Mouse (Mus musculus) T-cell, adult 2 months (primary cell): ENCODE data around the gene Cadps.

Experiments
- DNase-seq: peaks from one replicate; pipeline ENCODE4 v3.0.0; 2022; ENCODE audit warnings: low spot score

Gene Cadps

DNA sequence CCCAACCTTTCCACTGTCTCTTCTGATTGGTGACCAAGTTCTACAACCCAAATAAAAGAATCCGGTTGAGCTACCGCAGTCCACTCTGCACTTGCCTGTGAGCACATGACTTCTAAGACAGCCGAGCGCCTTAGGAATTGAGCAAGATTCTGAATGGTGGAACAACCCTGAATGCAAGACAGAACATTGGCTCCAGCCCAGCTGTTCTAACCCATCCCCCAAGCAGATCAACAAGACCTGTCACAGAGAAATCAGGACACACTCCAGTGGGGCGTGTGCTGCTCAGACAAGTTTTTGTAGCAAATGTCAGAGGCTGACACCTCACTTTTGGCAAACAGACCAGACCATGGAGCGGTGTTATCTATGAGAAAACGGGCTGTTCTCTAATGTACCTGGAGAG lies 431.7 kb downstream of the Cadps start:
- DNase-seq = no peak

GRCm38 (mm10) chr14:12388806-12389436 lies 434.0 kb downstream of the Cadps start:
- no peak for DNase-seq

DNA sequence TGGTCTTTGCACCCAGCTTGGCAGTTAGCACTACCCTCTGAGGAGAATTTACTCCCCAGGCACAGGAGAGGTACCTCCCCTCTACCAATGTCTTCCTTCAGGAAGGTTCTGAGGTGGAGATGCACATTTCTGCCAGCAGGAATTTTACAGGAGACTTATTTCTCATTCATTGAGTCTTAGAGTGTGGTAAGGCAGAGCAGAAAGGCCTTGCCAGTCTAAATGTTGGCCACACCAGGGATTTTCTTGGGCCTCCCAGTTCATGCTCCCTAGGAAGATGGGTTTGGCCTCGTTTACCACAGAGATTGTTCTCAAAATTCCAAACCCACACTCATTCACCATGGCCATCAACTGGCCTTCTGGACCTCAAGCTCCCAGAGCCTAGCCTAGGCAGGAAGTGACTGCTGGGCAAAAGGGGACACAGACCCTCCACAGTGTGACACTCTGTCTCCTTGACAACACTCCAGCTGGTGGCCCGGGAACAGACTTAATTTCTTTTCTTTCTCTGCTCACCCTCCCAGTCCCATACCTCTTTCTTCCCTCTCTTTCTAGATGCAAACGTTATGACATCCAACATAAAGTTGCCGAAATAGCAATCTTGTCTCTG lies 434.6 kb downstream of the Cadps start:
- DNase-seq = no peak

GRCm38 (mm10) chr14:12387176-12387575 lies 435.7 kb downstream of the Cadps start:
- DNase-seq = no peak

GRCm38 (mm10) chr14:12377883-12378282 lies 445.0 kb downstream of the Cadps start:
- DNase-seq = no peak

DNA sequence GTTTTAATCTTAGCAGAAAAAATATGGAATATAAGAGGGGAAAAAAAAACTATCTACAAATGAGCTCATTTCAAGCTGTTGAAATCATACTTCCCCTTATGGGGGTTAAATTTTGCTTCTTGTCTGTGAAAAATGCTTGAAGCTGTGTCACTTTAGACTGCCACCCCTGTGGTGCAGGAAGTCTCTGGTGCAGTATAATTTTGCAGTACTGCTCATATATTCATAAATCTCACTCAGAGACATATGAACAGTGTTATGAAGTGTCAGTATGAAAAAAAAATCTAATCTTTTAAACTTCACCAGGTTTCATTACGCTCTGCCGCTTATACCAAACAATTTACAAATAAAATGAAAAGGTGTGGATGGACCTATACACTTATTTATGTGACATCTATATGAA lies 445.6 kb downstream of the Cadps start:
- DNase-seq = no peak

DNA sequence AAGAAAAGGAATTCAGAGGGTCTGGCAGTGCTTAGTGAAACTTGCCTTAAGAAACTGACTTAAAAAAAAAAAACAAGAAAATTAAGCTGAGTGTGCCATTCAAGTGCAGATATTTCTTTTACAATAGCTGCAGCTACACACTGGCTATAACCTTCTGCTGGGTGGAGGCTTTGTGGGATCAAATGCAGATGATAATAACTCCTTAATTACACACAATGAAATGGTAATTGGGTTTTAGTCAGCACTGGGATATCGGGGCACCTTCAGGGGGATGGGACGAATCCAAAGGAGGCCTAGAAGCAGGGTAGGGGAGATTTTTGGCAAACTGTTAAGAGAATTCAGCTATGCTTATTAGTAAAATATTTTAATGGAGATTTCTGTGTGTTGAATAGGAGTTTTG lies 447.4 kb downstream of the Cadps start:
- DNase-seq = no peak

GRCm38 (mm10) chr14:12350271-12350916 lies 472.5 kb downstream of the Cadps start:
- DNase-seq = no peak

DNA sequence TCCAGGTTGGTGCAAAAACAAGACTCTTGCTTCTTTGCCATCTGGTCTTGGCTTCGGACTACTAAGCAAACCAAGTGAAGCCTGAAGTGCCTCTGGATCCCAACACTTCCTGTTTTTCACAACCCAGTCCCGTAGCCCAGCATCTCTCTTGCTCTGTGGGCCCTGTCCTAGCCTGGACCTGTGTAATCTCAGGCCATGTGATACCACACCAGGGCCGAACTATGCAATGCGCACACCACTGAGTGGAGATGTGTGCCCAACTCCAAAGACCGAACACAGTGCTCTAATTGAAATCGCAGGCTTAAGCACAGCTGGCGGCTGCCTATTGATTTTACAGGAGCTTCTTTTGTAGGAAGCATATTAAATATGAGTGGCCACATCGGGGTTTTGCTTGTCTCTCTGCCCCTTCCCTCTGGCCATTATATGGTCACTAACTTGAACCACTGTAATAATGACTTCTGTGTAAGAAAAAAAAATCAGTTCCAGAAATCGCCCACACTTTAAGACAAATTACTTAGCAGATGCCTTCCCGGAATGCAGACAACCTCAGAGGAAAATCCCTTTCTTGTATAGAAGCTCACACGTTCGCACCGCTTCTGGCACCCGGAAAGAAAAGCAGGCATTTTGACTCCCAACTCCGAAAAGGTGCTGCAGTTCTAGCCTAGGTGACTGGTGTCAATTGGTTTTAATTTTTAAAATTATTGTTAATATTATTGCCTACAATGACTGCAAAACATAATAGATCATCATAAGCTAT lies 473.4 kb downstream of the Cadps start:
- no peak for DNase-seq

GRCm38 (mm10) chr14:12348089-12348488 lies 474.8 kb downstream of the Cadps start, which contains the start of gene Fezf2:
TSS of gene Fezf2 (minus strand) at chr14:12348189.
- DNase-seq = no peak

- DNase-seq = no peak
Measured at GRCm38 (mm10) chr14:12346865-12347600, 475.8 kb downstream of the Cadps start.

DNA sequence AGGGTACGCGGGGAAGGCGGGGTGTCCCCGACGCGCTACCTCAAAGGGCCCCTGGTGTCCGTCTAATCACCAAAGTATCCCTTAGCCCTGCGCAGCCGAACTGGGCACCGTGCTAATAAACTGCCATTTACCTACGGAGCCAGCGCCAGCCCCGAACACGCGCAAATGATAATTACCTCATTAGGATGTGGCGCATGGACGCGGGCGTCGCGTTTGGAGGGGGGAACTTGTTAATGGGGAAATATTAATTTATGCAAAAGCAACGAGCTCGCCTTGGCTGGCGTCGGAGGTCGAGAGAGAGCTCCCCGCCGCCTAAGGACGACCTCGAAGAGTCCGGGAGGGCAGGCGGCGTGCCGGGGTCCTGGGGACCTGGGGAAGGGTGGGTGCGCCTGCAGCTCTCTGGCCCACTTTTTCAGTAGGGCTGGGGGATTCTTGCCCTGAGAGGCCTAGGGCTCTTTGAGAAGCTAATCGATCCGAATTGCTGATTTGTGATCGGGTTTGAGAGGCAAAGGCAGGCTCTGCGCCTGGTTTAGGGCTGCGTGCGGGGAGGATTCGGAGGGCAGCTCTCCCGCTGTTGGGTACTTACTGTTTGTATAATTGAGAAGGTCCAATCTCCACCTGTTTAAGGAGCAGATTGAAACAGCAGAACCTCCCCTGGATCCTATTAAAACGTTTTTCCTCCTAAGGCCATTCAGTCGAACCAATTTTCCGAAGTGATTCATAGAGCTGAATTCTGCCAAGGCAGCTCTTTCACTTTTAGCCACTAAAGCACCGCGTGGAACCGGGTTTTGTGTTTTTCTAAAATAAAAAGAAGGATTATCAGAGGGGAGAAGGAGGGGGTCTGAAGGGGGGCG lies 476.6 kb downstream of the Cadps start:
- DNase-seq = no peak

DNA sequence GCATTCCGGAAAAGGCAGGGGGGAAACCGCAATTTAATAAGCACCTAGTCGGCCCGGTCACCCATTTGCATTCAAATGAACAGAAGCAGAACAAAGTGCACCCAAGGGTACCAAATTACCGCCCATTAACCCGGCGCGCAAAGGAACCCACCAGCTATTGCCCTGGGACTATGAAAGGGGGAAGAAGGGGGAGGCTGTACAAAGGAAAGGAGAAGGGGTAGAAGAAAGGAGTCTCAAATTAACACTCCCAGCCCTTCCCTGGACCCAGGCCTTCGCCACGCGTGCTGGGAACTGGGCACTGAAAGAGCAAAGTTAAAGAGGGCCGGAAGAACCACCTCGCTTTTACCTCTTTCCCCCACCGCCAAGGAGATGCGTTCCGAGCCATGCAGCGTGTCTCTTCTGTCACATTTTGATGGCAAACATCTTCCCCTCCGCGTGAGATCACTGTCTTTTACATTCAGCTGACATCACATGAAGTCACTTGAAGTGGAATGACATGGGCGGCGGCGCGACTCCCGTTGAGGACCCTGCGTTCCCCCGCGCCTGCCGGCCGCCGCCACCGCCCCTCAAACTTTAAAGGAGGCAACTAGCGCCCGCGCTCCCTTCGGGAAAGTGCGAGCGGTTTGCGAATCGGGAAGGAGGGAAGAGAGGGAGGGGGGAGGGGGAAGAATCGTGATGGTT lies 477.5 kb downstream of the Cadps start:
- DNase-seq = no peak

DNA sequence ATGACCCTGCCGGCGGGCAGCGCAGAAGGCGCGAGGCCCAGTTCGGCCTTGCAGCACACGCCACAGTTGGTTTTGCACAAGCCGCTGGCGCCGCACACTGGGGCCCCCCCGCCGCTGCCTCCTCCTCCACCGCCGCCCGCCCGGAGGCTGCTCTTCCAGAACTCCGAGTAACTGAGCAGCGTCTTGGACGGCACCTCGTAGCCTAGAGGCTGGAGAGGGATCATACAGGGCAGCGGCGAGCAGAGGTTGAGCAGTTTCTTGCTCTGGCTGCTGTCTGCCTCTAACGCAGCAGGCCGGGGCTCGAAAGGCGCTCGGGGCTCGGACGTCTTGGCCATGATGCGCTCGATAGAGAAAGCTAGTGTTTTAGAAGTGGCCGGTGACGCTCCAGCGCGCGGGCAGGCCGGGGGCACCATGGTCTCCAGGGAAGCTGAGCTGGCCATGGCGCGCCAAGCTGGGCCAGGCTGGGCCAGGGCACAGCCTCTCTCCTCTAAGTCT lies 478.1 kb downstream of the Cadps start:
- DNase-seq = no peak

DNA sequence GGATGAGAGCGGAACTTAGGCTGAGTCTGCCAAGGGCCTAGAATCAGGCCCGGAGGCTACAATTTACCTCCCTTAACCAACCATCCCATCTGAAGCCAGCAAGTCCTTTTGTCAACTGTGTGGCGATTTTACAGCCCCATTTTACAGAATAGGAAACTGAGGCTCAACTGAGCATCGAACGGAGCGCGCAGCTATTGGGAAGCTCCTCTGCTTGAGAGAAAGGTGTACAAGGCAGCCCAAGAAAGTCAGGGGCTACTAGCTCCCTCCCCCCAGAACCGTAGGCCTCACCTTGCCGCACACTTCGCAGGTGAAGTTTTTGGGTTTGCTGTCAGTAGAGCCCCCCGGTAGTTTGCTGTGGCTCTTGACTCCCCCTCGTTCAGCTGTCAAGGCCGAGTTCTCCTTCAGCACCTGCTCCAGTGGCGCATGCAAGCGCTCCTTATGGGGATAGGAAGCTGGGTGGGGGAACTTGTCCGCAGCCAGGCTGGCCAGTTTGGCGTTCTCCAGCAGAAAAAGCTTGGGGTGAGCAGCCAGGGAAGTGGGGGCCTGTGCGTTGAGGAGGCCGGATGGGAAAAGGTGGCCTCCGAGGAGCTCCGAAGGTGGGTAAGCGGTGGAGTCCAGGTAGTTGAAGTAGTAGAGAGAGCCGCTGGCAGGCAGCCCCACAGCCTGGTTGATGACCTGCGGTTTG lies 478.7 kb downstream of the Cadps start:
- no peak for DNase-seq

DNA sequence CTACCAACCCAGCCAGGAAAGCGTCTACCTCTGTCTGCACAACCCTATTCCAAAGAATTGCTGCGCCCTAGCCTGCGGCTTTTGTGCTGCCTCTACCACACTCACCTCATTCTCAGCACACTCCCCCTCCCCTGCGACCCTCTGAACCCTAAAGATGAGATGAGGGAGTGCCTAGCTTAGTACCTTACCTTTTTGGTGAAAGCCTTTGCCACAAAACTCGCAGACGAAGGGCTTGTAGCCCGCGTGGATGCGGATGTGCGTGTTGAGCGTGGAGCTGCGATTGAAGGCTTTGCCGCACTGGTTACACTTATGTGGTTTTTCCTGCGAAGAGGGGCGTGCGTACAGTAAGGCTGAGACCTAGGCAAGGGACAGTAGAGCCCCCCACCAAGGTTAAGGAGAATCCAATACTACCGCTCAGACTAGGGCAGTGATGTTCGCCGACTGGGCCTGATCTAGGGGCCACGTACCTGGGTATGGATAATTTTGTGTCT lies 479.4 kb downstream of the Cadps start:
- no peak for DNase-seq

- no peak for DNase-seq
Measured at GRCm38 (mm10) chr14:12342458-12343131, 480.3 kb downstream of the Cadps start.

DNA sequence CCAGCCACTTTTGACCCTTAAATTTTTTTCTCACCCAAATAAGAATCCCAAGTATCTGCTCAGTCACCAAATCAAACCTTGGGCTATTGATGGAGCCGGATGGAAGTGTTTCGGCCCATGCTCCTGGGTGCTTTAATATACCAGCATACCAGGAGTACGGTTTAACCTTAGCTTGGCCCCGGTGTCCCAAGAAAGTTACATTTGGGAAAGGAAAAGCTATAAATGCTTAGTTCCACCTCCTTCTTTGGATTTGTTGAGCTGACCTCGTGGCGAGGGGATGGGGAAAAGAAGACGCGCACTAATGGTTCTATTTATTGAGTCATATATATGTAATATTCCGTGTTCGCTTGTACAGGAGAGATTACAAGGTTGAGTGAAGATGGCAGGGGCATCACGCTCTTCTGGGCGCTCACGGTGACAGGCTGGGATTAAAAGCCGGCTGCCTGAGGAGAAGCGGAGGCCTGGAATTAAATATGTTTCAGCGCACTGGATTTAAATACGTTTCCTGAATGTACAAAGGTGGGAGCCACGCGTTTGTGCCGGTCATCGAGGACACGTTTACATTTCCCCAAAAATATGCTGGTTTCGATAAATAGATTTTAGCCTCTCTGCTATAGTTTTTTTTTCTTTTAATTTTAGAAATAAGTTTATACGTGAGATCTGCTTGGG lies 481.0 kb downstream of the Cadps start:
- no peak for DNase-seq
